ENCODE assay signal across 10 mouse cellular contexts in the genomic region with DNA sequence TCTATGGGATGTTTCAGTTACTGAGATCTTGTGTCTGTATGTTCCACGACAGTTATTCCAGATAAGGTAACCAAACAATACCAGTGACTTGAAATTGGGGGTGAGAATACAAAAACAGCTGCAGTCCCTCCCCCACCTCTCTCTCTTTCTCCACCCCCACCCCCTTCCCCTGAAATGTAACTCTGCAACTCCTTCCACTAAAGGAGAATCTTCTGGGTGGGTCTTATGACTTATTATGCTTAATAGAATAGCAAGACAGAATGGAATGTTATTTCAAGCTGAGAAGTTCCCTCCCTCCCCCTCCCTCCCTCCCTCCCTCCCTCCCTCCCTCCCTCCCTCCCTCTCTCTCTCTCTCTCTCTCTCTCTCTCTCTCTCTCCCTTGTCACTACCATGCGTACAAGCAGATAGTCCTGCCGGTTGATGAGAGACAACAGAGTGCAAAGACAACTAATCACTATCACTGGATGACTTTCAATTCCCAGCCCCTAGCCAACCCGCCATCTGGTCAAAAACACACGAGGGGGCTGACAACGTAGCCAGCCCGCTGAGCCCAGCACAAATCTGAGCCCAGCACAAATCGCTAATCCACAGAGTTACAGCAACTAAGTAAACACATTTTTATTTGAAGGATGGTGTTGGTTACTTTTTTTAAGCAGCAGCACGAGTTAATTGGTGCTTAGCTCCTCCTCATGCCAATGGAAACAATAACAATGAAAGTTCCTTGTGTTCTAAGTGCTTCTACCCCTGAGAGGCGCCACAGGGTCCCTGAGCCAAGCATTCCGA. TPM values are rescaled to one million over a fixed set of nuclear protein-coding genes. Genes with fewer than 3 reads are reported as not detected.
DNase-seq lines count a peak whose midpoint lies in the region; ATAC-seq lines count a peak whose summit lies in the region.
"Had no signal": no experiment of that assay in that cellular context is flagged by ENCODE, and none has a peak within 500 bp of the region (broad histone marks: within the 10 kb centered on the region; RNA-seq: fewer than 3 reads in every experiment).

No protein-coding gene starts in this region.

- no peaks in the 10 kb centered on the region for H3K9me3 ChIP-seq in heart, embryonic 15.5 days (replicated peaks)
- H3K9me3 ChIP-seq: hindbrain, embryonic 12.5 days had no signal

- H3K4me2 ChIP-seq in heart, embryonic 15.5 days, result peak overlapping the region; percentile 56
- H3K4me2 ChIP-seq: hindbrain, embryonic 12.5 days had no signal

- whole genome bisulfite sequencing in heart, embryonic 15.5 days, result 3% methylated on average over 11 of the region's 11 CpGs

- H3K9ac ChIP-seq in heart, embryonic 15.5 days, result no peak overlapping the region
- H3K9ac ChIP-seq: hindbrain, embryonic 12.5 days had no signal

- H3K27ac ChIP-seq in heart, embryonic 15.5 days, result peak overlapping the region; percentile 36; the same call in 1 of the 2 replicates
- H3K27ac ChIP-seq: hindbrain, embryonic 12.5 days had no signal

- H3K36me3 ChIP-seq in heart, embryonic 15.5 days, result no peaks in the 10 kb centered on the region

- H3K4me1 ChIP-seq in heart, embryonic 15.5 days (replicated peaks), result peaks cover 41% of the 10 kb centered on the region

- DNase-seq in cerebellum, postnatal 10 days, result peak; percentile 74 to 83
- peak; percentile 35 for DNase-seq in layer of hippocampus, adult 11-12 months (ENCODE audit: low spot score)
- no peak for DNase-seq in layer of hippocampus, adult 9-11 months
- peak; percentile 41 for DNase-seq in lung, postnatal 10 days
- no peak for DNase-seq in urinary bladder, adult 18-20 months (ENCODE audit: low spot score in 2 of 2)
- DNase-seq: thymus, adult 2 months had no signal

- peak overlapping the region; percentile 24 for H3K4me3 ChIP-seq in heart, embryonic 15.5 days
- H3K4me3 ChIP-seq: hindbrain, embryonic 12.5 days had no signal

- H3K27me3 ChIP-seq in heart, embryonic 15.5 days, result peaks cover 11% of the 10 kb centered on the region; the same call in 1 of the 2 replicates
- H3K27me3 ChIP-seq: hindbrain, embryonic 12.5 days had no signal

- no peak for ATAC-seq in cerebellum, adult (ENCODE audit: insufficient number of reproducible peaks, low FRiP score, low TSS enrichment)
- ATAC-seq in heart, embryonic 15.5 days (replicated peaks; ENCODE audit: insufficient number of reproducible peaks, insufficient read depth, low FRiP score, low read depth), result no peak
- no peak for ATAC-seq in inflammation-experienced regulatory T-cells, adult 6 months

RNA-seq across cellular contexts. Expression of a gene that starts 25.9 kb away (rescaled TPM):
- 30.6 and 33.7 TPM in 2 replicates for polyA plus RNA-seq in heart, embryonic 15.5 days (2015; fragmentation: Nextera tagmentation; extraction: Ambion mirVana)
- polyA plus RNA-seq in inflammation-experienced regulatory T-cells, adult 6 months (2017; shearing (Covaris generic)), result not detected

Comparison
In these comparisons a context has a peak if more than half of its experiments do, and no peak if none do; other contexts are left out.
1. DNase-seq: peak in cerebellum, postnatal 10 days (2 of 2), layer of hippocampus, adult 11-12 months (single experiment) and lung, postnatal 10 days (single experiment); none in layer of hippocampus, adult 9-11 months (single experiment) and urinary bladder, adult 18-20 months (0 of 2).
2. RNA of a gene that starts 25.9 kb away (polyA plus RNA-seq): 30.6 to 33.7 TPM in heart, embryonic 15.5 days; not detected in inflammation-experienced regulatory T-cells, adult 6 months; every median in the first group is over 10 times any median in the second.